Mouse (Mus musculus) kidney, adult 2 months (tissue): ENCODE measurements around the gene Skint8.
"Not testable (repeated sequence)": the region's sequence is repeated elsewhere in the genome, so short reads cannot be mapped to it uniquely, and the experiment has no call there.

Source experiments
- CTCF ChIP-seq: fragments of 200-500 bp; conservative IDR thresholded peaks from 2 replicates; pipeline ENCODE4 v1.5.1; 2011; ENCODE audit warnings: low read depth, mild to moderate bottlenecking, control low read depth, low read length, moderate library complexity, mixed read lengths; ENCODE audit not compliant: insufficient read depth, insufficient read length
- POLR2A ChIP-seq: fragments of 200-500 bp; IDR thresholded peaks from one replicate; pipeline ENCODE4 v1.6.1; 2011; ENCODE audit warnings: low read depth, low read length, control low read depth

DNA sequence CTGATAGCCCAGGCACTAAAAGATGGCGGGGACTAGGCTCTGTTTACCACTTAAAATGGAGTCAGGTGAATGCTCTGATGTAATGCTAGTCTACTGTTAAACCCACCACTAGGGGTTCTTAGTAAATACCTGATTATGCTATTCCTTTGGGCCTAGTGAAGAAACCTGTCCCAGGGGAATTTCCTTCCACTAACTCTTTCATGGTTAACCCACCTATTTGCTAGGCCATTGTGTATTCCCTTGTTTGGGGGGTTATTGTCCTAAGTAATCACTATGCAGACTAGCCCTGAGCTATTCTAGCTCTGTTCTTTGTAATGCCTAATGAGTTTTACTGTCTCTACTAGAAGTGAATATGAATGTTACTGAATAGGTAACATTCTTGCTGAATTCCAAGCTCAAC is 44.0 kb downstream of the Skint8 start:
- not testable (repeated sequence) for TF ChIP-seq CTCF, POLR2A
